Mouse (Mus musculus) kidney, adult 11 months (tissue): ENCODE results near the gene Abcb1b.
"Not testable (repeated sequence)": the region's sequence is repeated elsewhere in the genome, so short reads cannot be mapped to it uniquely, and the experiment has no call there.

ENCODE experiments used
- DNase-seq: peaks from one replicate; pipeline ENCODE4 v3.0.0; 2022

Gene Abcb1b

DNA sequence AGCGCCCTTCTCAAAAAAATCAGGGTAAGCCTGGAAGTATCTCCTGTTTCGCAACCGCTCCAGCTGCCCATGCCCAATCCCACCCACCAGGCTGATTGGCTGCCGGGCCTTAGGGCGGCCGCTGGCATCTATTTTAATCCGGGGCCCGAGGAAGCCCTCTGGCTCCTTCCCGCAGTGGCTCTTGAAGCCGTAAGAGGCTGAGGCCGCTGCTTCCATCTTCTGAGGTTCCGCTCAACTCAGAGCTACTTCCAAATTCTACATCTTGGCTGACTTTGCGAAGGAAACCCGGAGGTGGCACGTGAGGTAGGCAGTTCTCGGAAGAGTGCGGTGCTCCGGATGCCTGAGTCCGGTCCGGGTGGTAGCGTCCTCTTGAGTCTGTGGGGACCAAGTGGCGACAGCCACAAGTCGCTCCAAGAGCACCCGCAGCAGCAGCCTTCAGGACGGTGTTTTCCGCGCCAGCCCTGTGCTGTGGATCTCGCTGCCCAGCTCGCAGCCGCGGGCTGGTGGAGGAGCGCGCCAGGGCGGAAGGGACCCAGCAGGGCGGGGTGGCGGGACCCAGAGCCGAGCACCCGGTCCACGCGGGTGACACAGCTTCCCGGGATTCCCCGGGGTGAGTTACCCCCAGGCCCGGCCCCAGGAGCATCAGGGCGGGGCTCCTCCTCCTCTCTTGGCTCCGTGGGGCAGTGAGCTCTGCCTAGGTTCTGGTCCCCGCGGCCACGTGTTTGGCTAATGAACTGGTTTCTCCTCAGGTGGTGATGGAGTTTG is at the start of gene Abcb1b:
Gene Abcb1b (plus strand): TSS at position 161 of the 765 bp plus-strand sequence.
- DNase-seq: peak; percentile 54

DNA sequence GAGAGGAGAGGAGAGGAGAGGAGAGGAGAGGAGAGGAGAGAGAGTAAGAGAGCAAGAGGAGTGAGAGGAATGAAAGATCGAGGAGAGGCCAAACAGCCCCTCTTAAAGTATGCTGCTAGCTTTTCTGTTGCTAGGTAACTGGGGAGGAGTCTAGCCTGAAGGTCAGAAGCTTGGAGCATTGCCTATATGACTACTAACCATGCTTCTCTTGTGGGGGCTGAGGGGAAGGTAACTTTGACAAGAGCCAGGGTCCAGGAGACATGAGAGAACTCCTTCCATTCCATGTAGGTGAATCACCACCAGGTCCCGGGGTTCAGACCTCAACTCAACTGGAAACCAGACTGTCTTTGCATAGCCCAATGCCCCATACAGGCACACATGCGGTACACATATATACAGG is 25.1 kb upstream of the Abcb1b start:
- DNase-seq: no peak

- no peak for DNase-seq
Observed at GRCm38 (mm10) chr5:8778311-8778710, 19.6 kb upstream of the Abcb1b start.

DNA sequence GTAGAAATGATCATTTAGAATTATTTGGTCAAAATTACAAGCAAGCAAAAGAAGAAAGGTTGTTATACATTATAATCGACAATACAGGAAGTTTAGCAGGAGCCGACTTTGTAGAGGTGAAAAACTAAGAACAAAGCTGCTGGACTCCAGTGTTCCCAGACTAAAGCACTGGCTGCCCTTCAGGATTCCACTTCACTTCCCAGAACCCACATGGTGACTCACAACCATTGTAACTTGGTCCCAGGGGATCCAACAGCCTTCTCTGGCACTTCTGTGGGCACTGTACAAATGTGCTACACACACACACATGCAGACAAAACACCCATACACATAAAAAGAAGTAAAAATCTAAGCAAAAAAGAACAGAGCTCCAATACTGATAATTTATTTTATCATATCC is 19.2 kb upstream of the Abcb1b start:
- DNase-seq: no peak

GRCm38 (mm10) chr5:8792281-8792680 is 5.7 kb upstream of the Abcb1b start:
- DNase-seq: peak; percentile 51

GRCm38 (mm10) chr5:8798752-8799115 is 787 bp downstream of the Abcb1b start:
- DNase-seq: no peak

DNA sequence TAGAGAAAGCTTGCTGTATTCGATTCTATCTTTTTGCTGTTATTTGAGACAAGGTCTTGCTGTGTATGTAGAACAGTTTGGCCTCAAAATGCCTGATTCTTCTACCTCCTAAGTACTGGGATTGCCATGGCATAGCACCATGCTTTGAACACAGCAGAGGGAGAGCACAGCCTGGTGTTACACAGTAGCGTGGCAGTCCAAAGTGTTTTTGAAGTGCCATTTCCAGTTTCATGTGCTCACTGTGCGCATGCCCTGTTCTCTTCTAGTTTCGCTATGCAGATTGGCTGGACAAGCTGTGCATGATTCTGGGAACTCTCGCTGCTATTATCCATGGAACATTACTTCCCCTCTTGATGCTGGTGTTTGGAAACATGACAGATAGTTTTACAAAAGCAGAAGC is 7.8 kb downstream of the Abcb1b start:
- DNase-seq: no peak

GRCm38 (mm10) chr5:8807137-8808004 is 9.4 kb downstream of the Abcb1b start:
- DNase-seq: no peak

GRCm38 (mm10) chr5:8813872-8814271 is 15.9 kb downstream of the Abcb1b start:
- no peak for DNase-seq

GRCm38 (mm10) chr5:8819635-8820591 is 22.0 kb downstream of the Abcb1b start:
- DNase-seq: no peak

DNA sequence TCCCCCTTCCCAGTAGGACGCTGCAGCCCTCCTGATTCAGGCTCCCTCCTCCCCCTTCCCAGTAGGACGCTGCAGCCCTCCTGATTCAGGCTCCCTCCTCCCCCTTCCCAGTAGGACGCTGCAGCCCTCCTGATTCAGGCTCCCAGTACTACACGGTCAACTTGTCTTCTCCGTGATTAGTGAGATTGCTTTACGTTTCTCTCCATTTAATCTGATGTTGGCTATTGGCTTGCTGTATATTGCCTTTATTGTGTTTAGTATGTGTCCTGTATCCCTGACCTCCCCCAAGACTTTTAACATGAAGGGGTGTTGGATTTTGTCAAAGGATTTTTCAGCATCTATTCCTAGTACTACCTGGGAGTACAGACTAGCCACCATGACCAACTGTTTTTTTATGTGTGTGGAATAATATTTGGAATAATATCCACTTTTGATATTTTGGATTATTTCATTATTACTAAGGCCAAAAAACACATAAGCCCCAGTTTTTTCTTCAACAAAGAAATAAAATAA is 22.7 kb downstream of the Abcb1b start:
- not testable (repeated sequence) for DNase-seq

DNA sequence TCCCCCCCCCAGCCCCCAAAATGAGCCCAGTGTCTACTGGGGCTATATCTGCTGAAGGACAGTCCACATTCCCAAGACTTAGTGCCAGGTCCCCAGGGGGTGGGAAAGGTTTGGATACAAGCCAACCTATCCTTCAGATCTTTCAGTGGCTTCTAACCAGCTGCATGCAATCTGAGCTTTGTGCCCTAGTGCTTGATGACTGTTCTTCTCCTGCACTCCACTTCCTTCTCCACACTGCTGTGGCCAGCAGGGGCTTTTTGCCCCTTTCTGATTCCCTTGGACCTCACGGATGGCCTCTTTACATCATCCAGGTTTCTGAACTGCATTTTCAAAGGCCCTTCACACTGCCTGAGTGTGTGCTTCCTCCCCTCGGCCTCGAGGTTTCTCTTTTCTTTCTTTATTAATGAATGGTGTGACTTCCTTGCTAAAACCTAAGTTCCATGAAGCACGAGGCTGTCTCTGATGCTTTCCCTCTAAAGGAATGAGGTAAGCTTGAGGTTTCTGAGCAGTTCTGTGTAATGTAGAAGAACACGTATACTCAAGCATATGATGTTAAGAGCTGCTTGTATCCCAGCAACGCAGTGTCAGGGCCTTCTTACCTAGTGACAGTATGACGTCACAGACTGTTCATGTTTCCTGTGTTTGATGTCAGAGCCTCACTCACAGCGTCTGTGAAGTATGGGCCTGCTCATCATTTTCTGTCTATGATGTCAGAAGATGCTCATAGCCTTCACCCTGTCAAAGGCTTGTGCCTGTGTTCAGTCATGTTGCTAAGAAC is 40.9 kb downstream of the Abcb1b start:
- DNase-seq: no peak

DNA sequence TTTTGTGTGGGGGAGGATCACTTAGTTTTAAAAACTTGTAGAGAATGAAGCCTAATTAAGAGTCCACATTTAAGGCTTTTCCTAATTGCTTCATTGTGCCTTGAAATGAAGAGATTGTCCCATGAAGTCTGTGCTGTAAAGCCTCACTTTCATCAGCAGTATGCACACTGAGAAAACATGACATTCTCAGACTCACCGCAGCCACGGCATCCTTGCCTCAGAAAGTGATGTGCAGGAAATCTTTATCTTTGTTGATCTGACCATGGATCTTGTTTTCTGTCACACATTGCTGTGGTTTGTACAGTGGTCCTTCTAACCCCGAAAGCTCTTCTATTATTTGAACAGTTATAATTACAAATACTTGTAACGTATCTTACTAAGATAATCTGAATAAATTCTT is 41.7 kb downstream of the Abcb1b start:
- no peak for DNase-seq

DNA sequence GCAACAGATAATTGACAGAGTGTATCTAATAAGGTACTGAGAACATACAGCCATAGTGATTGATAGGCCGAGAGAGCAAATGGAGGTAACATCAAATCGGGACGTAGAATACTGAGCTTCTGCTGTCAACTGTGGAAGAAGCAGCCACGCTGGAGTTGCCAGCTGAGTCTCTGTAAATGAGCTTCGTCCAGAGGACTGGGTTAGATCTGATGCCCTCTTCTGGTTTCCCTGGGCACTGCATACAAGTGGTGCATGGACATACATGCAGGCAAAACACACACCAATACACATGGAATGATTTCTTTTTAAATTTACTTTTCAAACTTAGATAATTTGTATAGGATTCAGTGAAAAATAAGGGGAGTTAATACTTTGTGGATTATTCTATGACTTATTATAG is 42.9 kb downstream of the Abcb1b start:
- DNase-seq: peak; percentile 45

GRCm38 (mm10) chr5:8842815-8843214 is 44.9 kb downstream of the Abcb1b start:
- DNase-seq: no peak

GRCm38 (mm10) chr5:8848607-8849575 is 50.9 kb downstream of the Abcb1b start:
- DNase-seq: not testable (repeated sequence)

- DNase-seq: no peak
Observed at GRCm38 (mm10) chr5:8850851-8851250, 52.9 kb downstream of the Abcb1b start.

GRCm38 (mm10) chr5:8857201-8857600 is 59.3 kb downstream of the Abcb1b start:
- no peak for DNase-seq

- DNase-seq: no peak
Observed at GRCm38 (mm10) chr5:8861811-8862210, 63.9 kb downstream of the Abcb1b start.

DNA sequence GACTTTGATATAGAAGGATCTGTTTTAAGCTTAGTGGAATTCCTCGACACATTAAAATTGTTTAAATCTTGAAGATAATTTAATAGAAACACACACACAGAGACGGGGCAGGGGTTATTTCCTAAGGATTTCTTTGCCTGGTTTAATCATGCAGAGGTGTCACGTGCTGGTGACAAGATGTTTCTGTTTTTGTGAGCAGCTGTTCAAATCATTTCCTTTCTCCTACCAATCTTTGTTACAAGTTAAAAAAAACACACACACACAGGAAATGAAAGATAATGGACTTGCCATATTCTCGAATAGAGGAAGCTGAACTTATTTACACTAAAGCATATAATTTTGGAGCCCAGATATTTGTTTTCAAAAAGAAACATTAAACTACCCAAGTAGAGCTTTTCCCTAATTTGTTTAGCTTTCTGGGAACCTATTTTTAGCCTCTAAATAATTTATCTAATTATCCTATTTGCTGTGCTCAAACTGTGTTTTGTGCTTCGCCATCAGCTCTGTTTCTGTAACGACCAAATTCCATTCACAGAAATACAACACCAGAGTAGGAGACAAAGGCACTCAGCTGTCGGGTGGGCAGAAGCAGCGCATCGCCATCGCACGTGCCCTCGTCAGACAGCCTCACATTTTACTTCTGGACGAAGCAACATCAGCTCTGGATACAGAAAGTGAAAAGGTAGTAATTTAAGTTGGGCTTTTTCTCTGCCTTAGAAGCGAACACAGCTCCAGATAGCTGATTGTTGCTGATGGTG is 65.8 kb downstream of the Abcb1b start:
- no peak for DNase-seq
